Mouse (Mus musculus) heart, embryonic 13.5 days (tissue): ENCODE data around the gene Zfp800. TPM values are rescaled to one million over a fixed set of nuclear protein-coding genes. Genes with fewer than 3 reads are reported as not detected.

Experiments used
- ATAC-seq: fragments of 200-750 bp; cut with Nextera tagmentation; 2 replicates; pipeline ENCODE4 v1.8.0; 2017; ENCODE audit warnings: moderate TSS enrichment; ENCODE audit not compliant: insufficient number of reproducible peaks, low FRiP score, low TSS enrichment; ENCODE audit errors: extremely low read depth
- H3K27ac ChIP-seq: fragments of 300-500 bp; sonication (generic); replicated peaks from 2 replicates; pipeline ENCODE4 v1.5.1; 2015; ENCODE audit warnings: moderate library complexity, mild to moderate bottlenecking, inconsistent platforms
- H3K27me3 ChIP-seq: fragments of 300-500 bp; sonication (generic); replicated peaks from 2 replicates; pipeline ENCODE4 v1.6.1; 2015; ENCODE audit warnings: mild to moderate bottlenecking, inconsistent platforms
- H3K36me3 ChIP-seq: fragments of 300-500 bp; sonication (generic); 2 replicates; pipeline ENCODE4 v1.6.1; 2015; ENCODE audit warnings: mild to moderate bottlenecking, inconsistent platforms
- H3K4me1 ChIP-seq: fragments of 300-500 bp; sonication (generic); 2 replicates; pipeline ENCODE4 v1.6.1; 2015; ENCODE audit warnings: inconsistent platforms
- H3K4me2 ChIP-seq: fragments of 300-500 bp; sonication (generic); 2 replicates; pipeline ENCODE4 v1.6.1; 2015; ENCODE audit warnings: inconsistent platforms, mild to moderate bottlenecking, moderate library complexity
- H3K4me3 ChIP-seq: fragments of 300-500 bp; sonication (generic); 2 replicates; pipeline ENCODE4 v1.5.1; 2015; ENCODE audit warnings: moderate library complexity, mild to moderate bottlenecking, inconsistent platforms
- H3K9ac ChIP-seq: fragments of 300-500 bp; sonication (generic); 2 replicates; pipeline ENCODE4 v1.6.1; 2015; ENCODE audit warnings: inconsistent platforms, mild to moderate bottlenecking, moderate library complexity
- H3K9me3 ChIP-seq: fragments of 300-500 bp; sonication (generic); 2 replicates; pipeline ENCODE4 v1.6.1; 2016; ENCODE audit warnings: inconsistent platforms
- WGBS: fragments of 180-500 bp; shearing (Covaris S2); methylation state at CpG from one replicate; pipeline ENCODE4 v1.1.7; 2015; ENCODE audit warnings: mixed read lengths; 5-methylcytosine and 5-hydroxymethylcytosine counted together
- polyA plus RNA-seq: library from polyadenylated mRNA; unstranded; fragments of >200 nt; fragmentation: Nextera tagmentation; extraction: Ambion mirVana; gene quantifications from 2 replicates; pipeline ENCODE4 v1.2.1, GENCODE M21; 2015

The Zfp800 gene
- polyA plus RNA-seq, 1 experiment from 2014 or later, result 10.3 TPM

DNA sequence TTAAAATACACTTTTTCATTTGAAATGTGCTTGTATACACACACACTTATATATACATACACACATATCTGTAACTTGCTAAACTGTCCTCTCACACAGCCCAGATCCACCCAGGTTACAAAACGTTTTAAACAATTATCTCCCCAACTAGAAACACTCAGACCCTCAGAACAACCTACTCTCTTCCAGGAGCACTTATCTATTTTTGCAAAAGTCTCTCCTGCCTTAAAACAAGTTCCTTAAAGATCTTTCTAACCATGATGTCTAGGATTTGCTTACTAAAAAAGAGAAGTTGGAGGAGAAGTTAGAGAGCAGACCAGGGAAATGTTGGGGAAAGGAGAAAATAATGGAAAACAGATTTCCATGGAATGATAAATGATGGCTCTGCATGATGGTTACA lies 139.4 kb downstream of the Zfp800 start:
- ATAC-seq, result no peak
- H3K9ac ChIP-seq, result no peak overlapping the region
- H3K9me3 ChIP-seq, result no peaks in the 10 kb centered on the region
- no peak overlapping the region for H3K27ac ChIP-seq
- WGBS, result 54% methylated on average over 1 of the region's 1 CpGs
- H3K4me3 ChIP-seq, result no peak overlapping the region
- no peak overlapping the region for H3K4me2 ChIP-seq
- peaks cover 40% of the 10 kb centered on the region for H3K36me3 ChIP-seq
- peaks cover 3% of the 10 kb centered on the region; the same call in 1 of the 2 replicates for H3K27me3 ChIP-seq
- peaks cover 16% of the 10 kb centered on the region for H3K4me1 ChIP-seq

- H3K9me3 ChIP-seq, result no peaks in the 10 kb centered on the region
- no peak overlapping the region for H3K4me3 ChIP-seq
- peaks cover 44% of the 10 kb centered on the region for H3K36me3 ChIP-seq
- H3K4me2 ChIP-seq, result no peak overlapping the region
- no peak overlapping the region for H3K27ac ChIP-seq
- 51% methylated on average over 1 of the region's 1 CpGs for WGBS
- peaks cover 15% of the 10 kb centered on the region for H3K4me1 ChIP-seq
- no peak for ATAC-seq
- no peaks in the 10 kb centered on the region for H3K27me3 ChIP-seq
- no peak overlapping the region for H3K9ac ChIP-seq
Measured at GRCm38 (mm10) chr6:28257772-28258171, 140.0 kb downstream of the Zfp800 start.

DNA sequence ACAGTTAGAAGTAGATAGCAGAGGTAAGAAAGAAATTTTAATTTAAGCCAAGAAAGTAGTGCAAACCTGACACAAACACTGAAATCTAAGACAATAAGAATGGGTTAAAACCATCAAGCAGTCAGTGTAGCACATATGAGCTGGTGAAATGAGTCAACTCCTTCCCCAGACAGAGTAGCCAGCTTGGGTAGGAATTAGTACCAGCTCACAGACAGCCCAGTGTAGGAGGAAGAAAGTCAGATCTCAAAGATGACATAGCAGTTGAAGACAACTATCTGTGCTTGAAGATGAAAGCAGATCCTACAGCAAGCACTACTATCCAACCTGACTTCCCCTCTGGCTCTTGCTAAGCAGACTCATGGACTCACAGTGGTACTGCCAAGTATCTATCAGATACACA lies 145.0 kb downstream of the Zfp800 start:
- Histone ChIP-seq H3K4me3 (no peak overlapping the region), H3K9ac (no peak overlapping the region), H3K27ac (no peak overlapping the region), H3K9me3 (no peaks in the 10 kb centered on the region), H3K27me3 (no peaks in the 10 kb centered on the region), H3K36me3 (peaks cover 63% of the 10 kb centered on the region), H3K4me1 (no peaks in the 10 kb centered on the region), H3K4me2 (no peak overlapping the region)
- ATAC-seq, result no peak

GRCm38 (mm10) chr6:28248211-28248610 lies 149.6 kb downstream of the Zfp800 start:
- Histone ChIP-seq H3K4me1 (no peaks in the 10 kb centered on the region), H3K4me3 (no peak overlapping the region), H3K4me2 (no peak overlapping the region), H3K9me3 (no peaks in the 10 kb centered on the region), H3K9ac (no peak overlapping the region), H3K36me3 (peaks cover 45% of the 10 kb centered on the region), H3K27ac (no peak overlapping the region), H3K27me3 (no peaks in the 10 kb centered on the region)
- 92% methylated on average over 2 of the region's 2 CpGs for WGBS
- ATAC-seq, result no peak

- Histone ChIP-seq H3K9me3 (no peaks in the 10 kb centered on the region), H3K4me1 (no peaks in the 10 kb centered on the region), H3K27me3 (no peaks in the 10 kb centered on the region), H3K27ac (no peak overlapping the region), H3K36me3 (peaks cover 41% of the 10 kb centered on the region), H3K9ac (no peak overlapping the region), H3K4me3 (no peak overlapping the region), H3K4me2 (no peak overlapping the region)
- no peak for ATAC-seq
- 80% methylated on average over 7 of the region's 7 CpGs for WGBS
Measured at GRCm38 (mm10) chr6:28232618-28233361, 165.0 kb downstream of the Zfp800 start.

- H3K4me2 ChIP-seq, result no peak overlapping the region
- no peaks in the 10 kb centered on the region for H3K4me1 ChIP-seq
- H3K4me3 ChIP-seq, result no peak overlapping the region
- H3K27me3 ChIP-seq, result no peaks in the 10 kb centered on the region
- H3K36me3 ChIP-seq, result peaks cover 49% of the 10 kb centered on the region
- H3K9me3 ChIP-seq, result no peaks in the 10 kb centered on the region
- no peak overlapping the region for H3K9ac ChIP-seq
- WGBS, result 86% methylated on average over 3 of the region's 3 CpGs
- H3K27ac ChIP-seq, result no peak overlapping the region
- ATAC-seq, result no peak
Measured at GRCm38 (mm10) chr6:28228085-28228484, 169.7 kb downstream of the Zfp800 start.

DNA sequence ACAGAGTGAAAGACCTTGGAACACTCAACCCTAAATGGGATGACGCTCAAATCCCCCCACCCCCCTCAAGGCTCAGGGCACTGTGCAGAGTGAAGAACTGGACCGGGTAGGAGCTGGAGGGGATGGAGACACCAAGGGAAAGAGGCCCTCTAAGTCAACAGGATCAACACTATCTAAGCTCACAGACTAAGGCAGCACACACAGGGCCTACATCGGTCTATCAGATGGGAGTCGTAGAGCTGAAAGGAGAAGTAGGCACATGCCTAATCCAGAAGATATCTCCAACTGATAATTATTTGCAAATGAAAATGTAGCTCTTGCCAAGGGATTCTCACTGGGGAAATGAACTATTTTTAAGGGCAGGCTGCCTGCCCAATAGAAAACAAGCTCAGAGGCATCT lies 176.8 kb downstream of the Zfp800 start:
- Histone ChIP-seq H3K27ac (no peak overlapping the region), H3K9ac (no peak overlapping the region), H3K27me3 (no peaks in the 10 kb centered on the region), H3K9me3 (no peaks in the 10 kb centered on the region), H3K36me3 (peaks cover 20% of the 10 kb centered on the region; the same call in 1 of the 2 replicates), H3K4me3 (no peak overlapping the region), H3K4me1 (no peaks in the 10 kb centered on the region), H3K4me2 (no peak overlapping the region)
- ATAC-seq, result no peak
- WGBS, result 87% methylated on average over 4 of the region's 4 CpGs

- Histone ChIP-seq H3K36me3 (peaks cover 7% of the 10 kb centered on the region; the same call in 1 of the 2 replicates), H3K4me1 (no peaks in the 10 kb centered on the region), H3K27me3 (0 out of 2 replicates have a peak, but pooled peaks cover 3% of the 10 kb centered on the region), H3K4me3 (no peak overlapping the region), H3K9ac (no peak overlapping the region), H3K4me2 (no peak overlapping the region), H3K9me3 (no peaks in the 10 kb centered on the region), H3K27ac (no peak overlapping the region)
- WGBS, result 80% methylated on average over 8 of the region's 8 CpGs
- no peak for ATAC-seq
Measured at GRCm38 (mm10) chr6:28218386-28218785, 179.4 kb downstream of the Zfp800 start.

- Histone ChIP-seq H3K36me3 (no peaks in the 10 kb centered on the region), H3K4me2 (peak overlapping the region; percentile 93), H3K27me3 (0 out of 2 replicates have a peak, but pooled peaks cover 3% of the 10 kb centered on the region), H3K9me3 (no peaks in the 10 kb centered on the region), H3K27ac (no peak overlapping the region), H3K9ac (peak overlapping the region; percentile 87), H3K4me1 (no peaks in the 10 kb centered on the region), H3K4me3 (peak overlapping the region; percentile 63)
- under 1% methylated on average over 77 of the region's 87 CpGs for WGBS
- ATAC-seq, result peak; percentile 77; the same call in 1 of the 2 replicates
Measured at GRCm38 (mm10) chr6:28215268-28215954, 182.4 kb downstream of the Zfp800 start.

GRCm38 (mm10) chr6:28214658-28215267 lies 183.0 kb downstream of the Zfp800 start:
- H3K27ac ChIP-seq, result no peak overlapping the region
- no peaks in the 10 kb centered on the region for H3K4me1 ChIP-seq
- 33% methylated on average over 13 of the region's 13 CpGs for WGBS

DNA sequence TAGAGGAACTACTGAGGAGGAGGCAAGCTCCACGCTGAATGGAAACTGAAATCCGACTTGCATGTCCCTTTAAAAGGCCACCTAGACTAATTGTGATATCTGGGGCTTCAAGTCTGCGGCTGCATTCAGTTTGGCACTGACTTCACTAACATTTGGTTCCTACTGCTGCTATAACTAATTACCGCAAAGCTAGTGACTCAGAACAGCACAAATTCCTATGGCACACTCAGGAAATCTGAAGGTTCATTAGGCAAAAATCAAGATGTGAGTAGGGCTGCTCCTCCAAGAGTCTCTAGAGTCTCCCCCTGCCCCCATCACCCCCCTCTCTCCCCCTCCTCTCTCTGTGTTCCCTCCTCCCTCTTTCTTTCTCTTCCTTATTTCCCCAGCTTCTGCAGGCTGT lies 194.4 kb downstream of the Zfp800 start:
- Histone ChIP-seq H3K4me3 (no peak overlapping the region), H3K27me3 (no peaks in the 10 kb centered on the region), H3K4me2 (no peak overlapping the region), H3K4me1 (no peaks in the 10 kb centered on the region), H3K9ac (no peak overlapping the region), H3K27ac (no peak overlapping the region), H3K36me3 (no peaks in the 10 kb centered on the region), H3K9me3 (no peaks in the 10 kb centered on the region)
- ATAC-seq, result no peak
- 48% methylated on average over 4 of the region's 4 CpGs for WGBS

More at GRCm38 (mm10) chr6:28214658-28215267, 183.0 kb downstream of the Zfp800 start:
- no peaks in the 10 kb centered on the region for H3K9me3 ChIP-seq
- no peak for ATAC-seq
- H3K4me2 ChIP-seq, result peak overlapping the region; percentile 93
- H3K36me3 ChIP-seq, result no peaks in the 10 kb centered on the region
- peak overlapping the region; percentile 63 for H3K4me3 ChIP-seq
- H3K9ac ChIP-seq, result peak overlapping the region; percentile 87
- 0 out of 2 replicates have a peak, but pooled peaks cover 3% of the 10 kb centered on the region for H3K27me3 ChIP-seq
